8 mouse cellular contexts compared by ENCODE assay signal in genomic region chr5:140962945-140963344, GRCm38 (mm10). TPM values are rescaled to one million over a fixed set of nuclear protein-coding genes. Genes with fewer than 3 reads are reported as not detected.
DNase-seq lines count a peak whose midpoint lies in the region; ATAC-seq and TF ChIP-seq lines count a peak whose summit lies in the region.

No protein-coding gene starts in this region.

- WGBS in lung, adult 2 months = 34% methylated on average over 9 of the region's 9 CpGs

- H3K4me3 ChIP-seq in lung, adult 2 months (replicated peaks; ENCODE audit: extremely low read depth, low read depth, low read length) = no peak overlapping the region

- H3K4me1 ChIP-seq in lung, adult 2 months (ENCODE audit: control insufficient read depth, insufficient read depth, low read length) = no peaks in the 10 kb centered on the region

- DNase-seq in layer of hippocampus, adult 11-12 months (ENCODE audit: low spot score) = peak; percentile 83
- DNase-seq in layer of hippocampus, adult 9-10 months (ENCODE audit: low spot score) = no peak
- peak; percentile 38 to 51 for DNase-seq in adrenal gland, adult 18-20 months (ENCODE audit: low spot score in 2 of 2)
- DNase-seq in embryo, embryonic 9.5 days (ENCODE audit: extremely low spot score) = peak; percentile 39
- DNase-seq in kidney, postnatal 14 days = peak; percentile 63
- peak; percentile 14 for DNase-seq in lung, adult 2 months
- peak; percentile 22 to 31 for DNase-seq in right cerebral cortex, postnatal 36 days (ENCODE audit: low spot score in 2 of 2)

- peak; percentile 57 for TF ChIP-seq CTCF in lung, adult 2 months (IDR thresholded peaks at IDR 0.05; ENCODE audit: insufficient read depth, low read length)

- TF ChIP-seq POLR2A in lung, adult 2 months (IDR thresholded peaks at IDR 0.05; ENCODE audit: borderline replicate concordance, extremely low read depth, low read depth, low read length) = no peak

- no peak for ATAC-seq in erythroid progenitor cell, adult 5-6 weeks (replicated peaks; ENCODE audit: low FRiP score, poor library complexity, severe bottlenecking)

RNA-seq across cellular contexts. Expression of gene Card11, which starts 37.4 kb away (rescaled TPM):
- 1 to 10 TPM in 1 of 2 experiments, under 1 TPM in 1; 0.66 to 1.2 TPM for total RNA-seq in adrenal gland, adult 18-20 months (2021)
- 12.3 and 15.3 TPM in 2 replicates for polyA plus RNA-seq in lung, adult 2 months (2012; rRNA removed)
- 1.7 and 1.8 TPM in 2 replicates for total RNA-seq in erythroid progenitor cell, adult 5-6 weeks (2015; ENCODE audit: low replicate concordance)
- 1.3 and 2.3 TPM in 2 replicates for total RNA-seq in erythroid progenitor cell, adult 5-6 weeks (2017; ENCODE audit: low replicate concordance)
